Mouse (Mus musculus): ENCODE measurements around the gene Dnm3. TPM values are rescaled to one million over a fixed set of nuclear protein-coding genes. Genes with fewer than 3 reads are reported as not detected.

Dnm3 gene
- total and polyA plus RNA-seq, 3 experiments = not detected

DNA sequence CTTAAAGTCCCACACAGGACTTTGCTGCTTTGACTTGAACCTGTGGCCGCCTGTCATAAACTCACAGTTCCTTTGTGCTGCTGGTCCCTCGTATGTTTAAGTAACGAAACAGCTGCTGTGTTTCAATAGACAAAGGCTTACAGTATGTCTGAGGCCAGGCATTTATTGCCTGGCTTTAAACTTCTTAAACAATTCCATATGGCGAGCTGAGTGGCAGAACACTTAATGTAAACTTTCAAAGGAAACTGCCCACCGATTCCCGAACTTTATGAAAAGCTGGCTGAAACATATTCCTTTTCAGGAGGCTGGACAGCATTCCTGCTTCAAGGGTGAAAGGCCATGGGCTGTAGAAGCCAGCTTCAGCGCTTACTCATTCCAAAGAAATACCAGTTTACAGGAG lies 460.9 kb downstream of the Dnm3 start:
- Histone ChIP-seq H3K27ac (ENCODE audit: control insufficient read depth, low read depth, low read length) (no peak overlapping the region), H3K4me1 (ENCODE audit: control insufficient read depth in 1 of 2, insufficient read depth in 2 of 2, low read length in 2 of 2) (no peaks in the 10 kb centered on the region), H3K36me3 (ENCODE audit: control insufficient read depth in 1 of 2, insufficient read depth in 2 of 2, low read length in 2 of 2) (no peaks in the 10 kb centered on the region), H3K9me3 (replicated peaks; ENCODE audit: insufficient read depth, low read length) (no peaks in the 10 kb centered on the region), H3K9ac (ENCODE audit: control insufficient read depth, low read depth, low read length, poor library complexity, severe bottlenecking) (no peak overlapping the region), H3K4me3 (ENCODE audit: control insufficient read depth in 1 of 2, insufficient read depth in 1 of 2, low read depth in 2 of 2, low read length in 2 of 2) (no peak overlapping the region), H3K79me2 (ENCODE audit: control insufficient read depth, insufficient read depth, low read length, poor library complexity) (no peaks in the 10 kb centered on the region), H3K27me3 (ENCODE audit: control insufficient read depth in 1 of 2, insufficient read depth in 2 of 2, low read length in 2 of 2) (peaks cover 0 to 2% of the 10 kb centered on the region in 2 experiments; a peak in 3 of 4 replicates)
- TF ChIP-seq ZKSCAN1 (IDR thresholded peaks at IDR 0.05; ENCODE audit: low read depth, low read length) = no peak
- TF ChIP-seq TCF12 (IDR thresholded peaks at IDR 0.05; ENCODE audit: low read depth, low read length) = no peak
- no peak for TF ChIP-seq MYB (IDR thresholded peaks at IDR 0.05; ENCODE audit: low read depth, low read length)
- no peak for TF ChIP-seq SIN3A (IDR thresholded peaks at IDR 0.05; ENCODE audit: low read length)
- no peak for TF ChIP-seq POLR2AphosphoS5 (IDR thresholded peaks at IDR 0.05; ENCODE audit: borderline replicate concordance, low read depth, low read length)
- no peak for DNase-seq (ENCODE audit: low read depth, low spot score)

DNA sequence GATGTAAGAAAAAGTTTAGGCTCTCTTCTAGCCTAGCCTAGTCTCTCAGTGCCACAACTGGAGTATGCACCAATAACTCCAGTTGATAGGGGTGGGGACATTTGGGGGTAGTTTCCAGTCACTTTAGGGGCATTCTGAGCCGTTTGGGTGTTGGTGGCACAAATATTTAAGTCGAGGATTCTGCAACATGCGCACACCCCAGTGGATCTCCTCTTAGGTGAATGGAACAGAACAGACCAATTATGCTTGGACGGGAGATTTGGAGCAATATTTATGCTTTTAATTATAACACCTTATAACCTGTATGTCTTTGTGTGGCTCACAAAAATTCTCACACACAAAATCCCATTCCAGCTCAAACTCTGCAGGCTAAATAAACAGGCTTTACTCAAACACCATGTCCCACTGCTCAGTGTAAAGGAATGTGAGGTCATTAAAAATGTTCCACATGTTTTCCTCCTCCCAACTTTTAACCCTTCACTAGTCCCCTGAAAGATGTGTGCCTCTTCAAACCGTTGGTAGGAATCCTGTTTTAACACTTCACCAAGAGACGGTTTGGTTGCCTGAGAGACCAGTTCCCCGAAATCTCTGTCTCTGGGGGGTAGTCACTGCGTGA lies 462.5 kb downstream of the Dnm3 start:
- no peaks in the 10 kb centered on the region for H3K9me3 ChIP-seq (replicated peaks; ENCODE audit: insufficient read depth, low read length)
- H3K9ac ChIP-seq (ENCODE audit: control insufficient read depth, low read depth, low read length, poor library complexity, severe bottlenecking) = no peak overlapping the region
- H3K79me2 ChIP-seq (ENCODE audit: control insufficient read depth, insufficient read depth, low read length, poor library complexity) = no peaks in the 10 kb centered on the region
- H3K27me3 ChIP-seq (ENCODE audit: control insufficient read depth in 1 of 2, insufficient read depth in 2 of 2, low read length in 2 of 2) = peaks cover 0 to 2% of the 10 kb centered on the region in 2 experiments; a peak in 3 of 4 replicates
- H3K36me3 ChIP-seq (ENCODE audit: control insufficient read depth in 1 of 2, insufficient read depth in 2 of 2, low read length in 2 of 2) = no peaks in the 10 kb centered on the region
- TF ChIP-seq HCFC1 (IDR thresholded peaks at IDR 0.05; ENCODE audit: low read depth, low read length) (no peak), ZNF384 (IDR thresholded peaks at IDR 0.05; ENCODE audit: low read depth, low read length) (no peak), GATA1 (IDR thresholded peaks at IDR 0.05; ENCODE audit: low read depth, low read length) (no peak), SIN3A (IDR thresholded peaks at IDR 0.05; ENCODE audit: low read length) (no peak), MAX (IDR thresholded peaks at IDR 0.05; ENCODE audit: low read length) (no peak), POLR2A (IDR thresholded peaks at IDR 0.05; ENCODE audit: control insufficient read depth in 1 of 2, insufficient read depth in 1 of 2, low read depth in 1 of 2, low read length in 2 of 2, poor library complexity in 1 of 2) (no peak), GABPA (IDR thresholded peaks at IDR 0.05; ENCODE audit: low read depth, low read length) (no peak), MXI1 (IDR thresholded peaks at IDR 0.05; ENCODE audit: low read depth, low read length) (no peak), MAZ (IDR thresholded peaks at IDR 0.05; ENCODE audit: low read depth, low read length) (no peak), RAD21 (IDR thresholded peaks at IDR 0.05; ENCODE audit: low read depth, low read length) (no peak)
- no peak for DNase-seq (ENCODE audit: low read depth, low spot score)
- H3K27ac ChIP-seq (ENCODE audit: control insufficient read depth, low read depth, low read length) = no peak overlapping the region
- no peaks in the 10 kb centered on the region for H3K4me1 ChIP-seq (ENCODE audit: control insufficient read depth in 1 of 2, insufficient read depth in 2 of 2, low read length in 2 of 2)
- H3K4me3 ChIP-seq (ENCODE audit: control insufficient read depth in 1 of 2, insufficient read depth in 1 of 2, low read depth in 2 of 2, low read length in 2 of 2) = no peak overlapping the region

DNA sequence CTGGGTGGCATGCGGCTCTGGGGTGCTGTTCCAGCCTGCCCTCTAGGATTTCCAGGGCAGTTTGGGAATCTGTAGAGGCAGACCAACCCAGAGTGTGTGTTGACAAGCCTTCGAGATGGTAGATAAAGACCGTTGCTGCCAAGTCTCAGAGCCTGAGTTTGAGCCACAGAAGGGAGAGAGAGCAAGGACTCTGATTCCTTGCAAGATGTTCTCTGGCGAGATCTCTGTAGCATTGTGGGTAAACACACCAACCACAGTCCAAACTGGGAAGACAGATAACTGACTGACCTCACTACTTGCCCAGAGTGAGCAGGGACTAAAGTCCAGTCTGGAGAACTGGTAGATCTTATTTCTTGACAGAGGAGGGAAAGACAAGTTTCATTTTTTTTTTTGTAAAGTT lies 464.3 kb downstream of the Dnm3 start:
- DNase-seq (ENCODE audit: low read depth, low spot score) = no peak
- H3K4me1 ChIP-seq (ENCODE audit: control insufficient read depth in 1 of 2, insufficient read depth in 2 of 2, low read length in 2 of 2) = no peaks in the 10 kb centered on the region
- no peaks in the 10 kb centered on the region for H3K9me3 ChIP-seq (replicated peaks; ENCODE audit: insufficient read depth, low read length)
- no peaks in the 10 kb centered on the region for H3K36me3 ChIP-seq (ENCODE audit: control insufficient read depth in 1 of 2, insufficient read depth in 2 of 2, low read length in 2 of 2)
- no peak overlapping the region for H3K9ac ChIP-seq (ENCODE audit: control insufficient read depth, low read depth, low read length, poor library complexity, severe bottlenecking)
- H3K27ac ChIP-seq (ENCODE audit: control insufficient read depth, low read depth, low read length) = no peak overlapping the region
- peaks cover 0 to 2% of the 10 kb centered on the region in 2 experiments; a peak in 3 of 4 replicates for H3K27me3 ChIP-seq (ENCODE audit: control insufficient read depth in 1 of 2, insufficient read depth in 2 of 2, low read length in 2 of 2)
- no peaks in the 10 kb centered on the region for H3K79me2 ChIP-seq (ENCODE audit: control insufficient read depth, insufficient read depth, low read length, poor library complexity)
- H3K4me3 ChIP-seq (ENCODE audit: control insufficient read depth in 1 of 2, insufficient read depth in 1 of 2, low read depth in 2 of 2, low read length in 2 of 2) = no peak overlapping the region
- TF ChIP-seq MAZ (IDR thresholded peaks at IDR 0.05; ENCODE audit: low read depth, low read length) = no peak
- no peak for TF ChIP-seq SMC3 (IDR thresholded peaks at IDR 0.05; ENCODE audit: low read depth, low read length)
